Mouse (Mus musculus) lung, adult 18-20 months (tissue): Measurements from ENCODE around the gene Cpne7.
A peak's percentile ranks its signal among the peaks of the same experiment; 100 is the strongest.

ENCODE experiments used
- DNase-seq, 2 experiments: peaks; one replicate each; pipeline ENCODE4 v3.0.0; 2022; ENCODE audit warnings: mixed read lengths in 2 of 2

The Cpne7 gene

GRCm38 (mm10) chr8:123114644-123115043, 2.5 kb upstream of the Cpne7 start:
- no peak for DNase-seq

GRCm38 (mm10) chr8:123117744-123118143, 570 bp downstream of the Cpne7 start:
- no peak for DNase-seq

- no peak for DNase-seq
Measured at GRCm38 (mm10) chr8:123122059-123122458, 4.9 kb downstream of the Cpne7 start.

GRCm38 (mm10) chr8:123122670-123123069, 5.5 kb downstream of the Cpne7 start:
- no peak for DNase-seq

GRCm38 (mm10) chr8:123126193-123126816, 9.1 kb downstream of the Cpne7 start:
- peak; percentile 64 to 65 for DNase-seq

- no peak for DNase-seq
Measured at GRCm38 (mm10) chr8:123131041-123131440, 13.9 kb downstream of the Cpne7 start.

GRCm38 (mm10) chr8:123132953-123133352, 15.8 kb downstream of the Cpne7 start:
- no peak for DNase-seq

- no peak for DNase-seq
Measured at GRCm38 (mm10) chr8:123134149-123134713, 17.1 kb downstream of the Cpne7 start.

- no peak for DNase-seq
Measured at GRCm38 (mm10) chr8:123135406-123135805, 18.2 kb downstream of the Cpne7 start.

- DNase-seq: no peak
Measured at GRCm38 (mm10) chr8:123135806-123136205, 18.6 kb downstream of the Cpne7 start.

- DNase-seq: no peak
Measured at GRCm38 (mm10) chr8:123136287-123136686, 19.1 kb downstream of the Cpne7 start.

- DNase-seq: no peak
Measured at GRCm38 (mm10) chr8:123137645-123138077, 20.5 kb downstream of the Cpne7 start.

GRCm38 (mm10) chr8:123138741-123139140, 21.6 kb downstream of the Cpne7 start:
- DNase-seq: no peak

- DNase-seq: peak; percentile 60 to 83
Measured at GRCm38 (mm10) chr8:123141741-123142462, 24.7 kb downstream of the Cpne7 start.

- peak; percentile 31 to 55 for DNase-seq
Measured at GRCm38 (mm10) chr8:123145279-123145678, 28.1 kb downstream of the Cpne7 start.

- DNase-seq: peak in 1 of 2 experiments; percentile 34
Measured at GRCm38 (mm10) chr8:123146390-123146789, 29.2 kb downstream of the Cpne7 start.

- DNase-seq: peak; percentile 39 to 58
Measured at GRCm38 (mm10) chr8:123150737-123151171, 33.6 kb downstream of the Cpne7 start.

- peak; percentile 33 to 36 for DNase-seq
Measured at GRCm38 (mm10) chr8:123155177-123155576, 38.0 kb downstream of the Cpne7 start.

GRCm38 (mm10) chr8:123156070-123156773, 39.0 kb downstream of the Cpne7 start:
- DNase-seq: no peak

GRCm38 (mm10) chr8:123157888-123158465, 40.8 kb downstream of the Cpne7 start, which contains the start of gene Sult5a1:
TSS of gene Sult5a1 (minus strand) at chr8:123158315.
- no peak for DNase-seq

- DNase-seq: peak; percentile 31 to 52
Measured at GRCm38 (mm10) chr8:123181391-123181790, 64.2 kb downstream of the Cpne7 start.
